Mouse (Mus musculus): ENCODE data around the gene Ckap2. TPM values are rescaled to one million over a fixed set of nuclear protein-coding genes. Genes with fewer than 3 reads are reported as not detected.

Gene Ckap2
- total and polyA plus RNA-seq, 2 experiments, result 0.18 to 0.65 TPM

GRCm38 (mm10) chr8:22165251-22166079 is 20.2 kb downstream of the Ckap2 start:
- peak overlapping the region; percentile 42 for H3K27ac ChIP-seq (replicated peaks; ENCODE audit: insufficient read depth, low read depth, low read length)
- H3K9ac ChIP-seq (ENCODE audit: low read depth, low read length), result peak overlapping the region; percentile 53
- 48% methylated on average over 10 of the region's 10 CpGs for WGBS

GRCm38 (mm10) chr8:22164431-22164830 is 21.2 kb downstream of the Ckap2 start:
- TF ChIP-seq POLR2A (IDR thresholded peaks at IDR 0.05; ENCODE audit: extremely low read depth, insufficient read depth, low read length) (no peak), CTCF (IDR thresholded peaks at IDR 0.05; ENCODE audit: low read depth, low read length) (no peak)
- Histone ChIP-seq H3K4me1 (ENCODE audit: control insufficient read depth, insufficient read depth, low read length) (peaks cover 3% of the 10 kb centered on the region), H3K9ac (ENCODE audit: low read depth, low read length) (no peak overlapping the region), H3K4me3 (ENCODE audit: insufficient read depth, low read depth, low read length) (no peak overlapping the region), H3K36me3 (ENCODE audit: control insufficient read depth, insufficient read depth, low read length) (0 out of 2 replicates have a peak, but pooled peaks cover 3% of the 10 kb centered on the region), H3K79me2 (ENCODE audit: control insufficient read depth, insufficient read depth, low read length) (no peaks in the 10 kb centered on the region), H3K27me3 (ENCODE audit: control insufficient read depth, insufficient read depth, low read length) (no peaks in the 10 kb centered on the region), H3K27ac (replicated peaks; ENCODE audit: insufficient read depth, low read depth, low read length) (no peak overlapping the region)
- 93% methylated on average over 10 of the region's 10 CpGs for WGBS
- DNase-seq (ENCODE audit: extremely low read depth, low read depth, low spot score), result no peak

More at GRCm38 (mm10) chr8:22165251-22166079, 20.2 kb downstream of the Ckap2 start:
- TF ChIP-seq POLR2A (IDR thresholded peaks at IDR 0.05; ENCODE audit: extremely low read depth, insufficient read depth, low read length) (no peak), CTCF (IDR thresholded peaks at IDR 0.05; ENCODE audit: low read depth, low read length) (no peak)
- Histone ChIP-seq H3K79me2 (ENCODE audit: control insufficient read depth, insufficient read depth, low read length) (no peaks in the 10 kb centered on the region), H3K27me3 (ENCODE audit: control insufficient read depth, insufficient read depth, low read length) (no peaks in the 10 kb centered on the region), H3K4me1 (ENCODE audit: control insufficient read depth, insufficient read depth, low read length) (peaks cover 3% of the 10 kb centered on the region), H3K36me3 (ENCODE audit: control insufficient read depth, insufficient read depth, low read length) (no peaks in the 10 kb centered on the region), H3K4me3 (ENCODE audit: insufficient read depth, low read depth, low read length) (peak overlapping the region; percentile 55)
- DNase-seq (ENCODE audit: extremely low read depth, low read depth, low spot score), result peak; percentile 66

- H3K4me3 ChIP-seq (ENCODE audit: insufficient read depth, low read depth, low read length), result no peak overlapping the region
- 94% methylated on average over 8 of the region's 8 CpGs for whole genome bisulfite sequencing
- TF ChIP-seq CTCF (IDR thresholded peaks at IDR 0.05; ENCODE audit: low read depth, low read length) (no peak), POLR2A (IDR thresholded peaks at IDR 0.05; ENCODE audit: extremely low read depth, insufficient read depth, low read length) (no peak)
- peaks cover 3% of the 10 kb centered on the region for H3K4me1 ChIP-seq (ENCODE audit: control insufficient read depth, insufficient read depth, low read length)
- H3K27ac ChIP-seq (replicated peaks; ENCODE audit: insufficient read depth, low read depth, low read length), result no peak overlapping the region
- H3K36me3 ChIP-seq (ENCODE audit: control insufficient read depth, insufficient read depth, low read length), result 0 out of 2 replicates have a peak, but pooled peaks cover 3% of the 10 kb centered on the region
- H3K9ac ChIP-seq (ENCODE audit: low read depth, low read length), result no peak overlapping the region
- no peaks in the 10 kb centered on the region for H3K27me3 ChIP-seq (ENCODE audit: control insufficient read depth, insufficient read depth, low read length)
- no peak for DNase-seq (ENCODE audit: extremely low read depth, low read depth, low spot score)
- H3K79me2 ChIP-seq (ENCODE audit: control insufficient read depth, insufficient read depth, low read length), result no peaks in the 10 kb centered on the region
Observed at GRCm38 (mm10) chr8:22162206-22162605, 23.4 kb downstream of the Ckap2 start.

- H3K79me2 ChIP-seq (ENCODE audit: control insufficient read depth, insufficient read depth, low read length), result no peaks in the 10 kb centered on the region
- DNase-seq (ENCODE audit: extremely low read depth, low read depth, low spot score), result peak; percentile 69
- H3K27ac ChIP-seq (replicated peaks; ENCODE audit: insufficient read depth, low read depth, low read length), result no peak overlapping the region
- H3K4me1 ChIP-seq (ENCODE audit: control insufficient read depth, insufficient read depth, low read length), result peaks cover 5% of the 10 kb centered on the region
- H3K9ac ChIP-seq (ENCODE audit: low read depth, low read length), result no peak overlapping the region
- TF ChIP-seq CTCF (IDR thresholded peaks at IDR 0.05; ENCODE audit: low read depth, low read length) (no peak), POLR2A (IDR thresholded peaks at IDR 0.05; ENCODE audit: extremely low read depth, insufficient read depth, low read length) (no peak)
- no peaks in the 10 kb centered on the region for H3K27me3 ChIP-seq (ENCODE audit: control insufficient read depth, insufficient read depth, low read length)
- no peaks in the 10 kb centered on the region for H3K36me3 ChIP-seq (ENCODE audit: control insufficient read depth, insufficient read depth, low read length)
- 31% methylated on average over 3 of the region's 3 CpGs for WGBS
- H3K4me3 ChIP-seq (ENCODE audit: insufficient read depth, low read depth, low read length), result no peak overlapping the region
Observed at GRCm38 (mm10) chr8:22150345-22150663, 35.3 kb downstream of the Ckap2 start.

- WGBS, result 31% methylated on average over 11 of the region's 11 CpGs
- H3K27me3 ChIP-seq (ENCODE audit: control insufficient read depth, insufficient read depth, low read length), result no peaks in the 10 kb centered on the region
- H3K9ac ChIP-seq (ENCODE audit: low read depth, low read length), result no peak overlapping the region
- H3K4me3 ChIP-seq (ENCODE audit: insufficient read depth, low read depth, low read length), result no peak overlapping the region
- peak; percentile 61 for DNase-seq (ENCODE audit: extremely low read depth, low read depth, low spot score)
- H3K36me3 ChIP-seq (ENCODE audit: control insufficient read depth, insufficient read depth, low read length), result no peaks in the 10 kb centered on the region
- TF ChIP-seq POLR2A (IDR thresholded peaks at IDR 0.05; ENCODE audit: extremely low read depth, insufficient read depth, low read length) (no peak), CTCF (IDR thresholded peaks at IDR 0.05; ENCODE audit: low read depth, low read length) (no peak)
- no peak overlapping the region for H3K27ac ChIP-seq (replicated peaks; ENCODE audit: insufficient read depth, low read depth, low read length)
- H3K4me1 ChIP-seq (ENCODE audit: control insufficient read depth, insufficient read depth, low read length), result peaks cover 5% of the 10 kb centered on the region
- H3K79me2 ChIP-seq (ENCODE audit: control insufficient read depth, insufficient read depth, low read length), result no peaks in the 10 kb centered on the region
Observed at GRCm38 (mm10) chr8:22149643-22150344, 35.8 kb downstream of the Ckap2 start.

Measured in liver, adult 2 months (tissue).